Mouse (Mus musculus): ENCODE measurements around the gene Cyth1. TPM values are rescaled to one million over a fixed set of nuclear protein-coding genes. Genes with fewer than 3 reads are reported as not detected.
A peak's percentile ranks its signal among the peaks of the same experiment; 100 is the strongest.

Cyth1 gene
- polyA plus RNA-seq, 1 experiment from 2014 or later, result 14.4 TPM

GRCm38 (mm10) chr11:118219066-118219465 lies 29.3 kb downstream of the Cyth1 start:
- Histone ChIP-seq H3K4me1 (replicated peaks; ENCODE audit: control insufficient read depth, insufficient read depth, low read length) (peaks cover 3% of the 10 kb centered on the region; the same call in 1 of the 2 replicates), H3K4me3 (ENCODE audit: low read length) (no peak overlapping the region), H3K9ac (ENCODE audit: low read length) (no peak overlapping the region), H3K27ac (ENCODE audit: low read length) (no peak overlapping the region), H3K9me3 (ENCODE audit: control insufficient read depth, low read length) (no peaks in the 10 kb centered on the region), H3K36me3 (ENCODE audit: control insufficient read depth, insufficient read depth, low read length) (no peaks in the 10 kb centered on the region), H3K27me3 (ENCODE audit: control insufficient read depth, insufficient read depth, low read depth, low read length) (no peaks in the 10 kb centered on the region), H3K4me2 (ENCODE audit: low read depth, low read length) (no peak overlapping the region)
- no peak for ATAC-seq (ENCODE audit: low read depth)
- WGBS, result 90% methylated on average over 4 of the region's 4 CpGs

DNA sequence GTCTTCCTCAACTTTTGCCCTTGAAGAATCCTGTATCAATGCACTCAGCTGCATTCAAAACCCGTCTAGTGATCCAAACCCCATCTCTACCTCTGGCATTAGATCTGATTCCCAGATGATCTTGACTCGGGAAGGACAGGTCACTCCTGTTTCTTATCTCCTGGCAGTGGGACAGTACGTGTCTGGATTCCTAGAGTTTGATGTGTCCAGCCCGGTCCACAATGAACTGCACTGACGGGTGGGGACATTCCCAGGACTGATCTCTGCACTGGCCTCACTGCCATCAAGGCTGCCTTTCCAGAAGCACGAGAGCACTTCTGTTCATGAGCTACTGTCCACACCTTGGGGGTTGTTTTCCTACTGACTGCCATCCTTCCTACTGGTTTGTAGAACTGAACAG lies 31.9 kb downstream of the Cyth1 start:
- no peak for ATAC-seq (ENCODE audit: low read depth)
- no peak overlapping the region for H3K4me3 ChIP-seq (ENCODE audit: low read length)
- H3K9ac ChIP-seq (ENCODE audit: low read length), result no peak overlapping the region
- no peaks in the 10 kb centered on the region for H3K27me3 ChIP-seq (ENCODE audit: control insufficient read depth, insufficient read depth, low read depth, low read length)
- WGBS, result 70% methylated on average over 6 of the region's 6 CpGs
- H3K9me3 ChIP-seq (ENCODE audit: control insufficient read depth, low read length), result no peaks in the 10 kb centered on the region
- no peak overlapping the region for H3K4me2 ChIP-seq (ENCODE audit: low read depth, low read length)
- H3K27ac ChIP-seq (ENCODE audit: low read length), result no peak overlapping the region
- H3K4me1 ChIP-seq (replicated peaks; ENCODE audit: control insufficient read depth, insufficient read depth, low read length), result peaks cover 12% of the 10 kb centered on the region; the same call in 1 of the 2 replicates
- H3K36me3 ChIP-seq (ENCODE audit: control insufficient read depth, insufficient read depth, low read length), result no peaks in the 10 kb centered on the region

- Histone ChIP-seq H3K4me2 (ENCODE audit: low read depth, low read length) (no peak overlapping the region), H3K27ac (ENCODE audit: low read length) (no peak overlapping the region), H3K4me3 (ENCODE audit: low read length) (no peak overlapping the region), H3K36me3 (ENCODE audit: control insufficient read depth, insufficient read depth, low read length) (no peaks in the 10 kb centered on the region), H3K9ac (ENCODE audit: low read length) (no peak overlapping the region), H3K27me3 (ENCODE audit: control insufficient read depth, insufficient read depth, low read depth, low read length) (no peaks in the 10 kb centered on the region), H3K4me1 (replicated peaks; ENCODE audit: control insufficient read depth, insufficient read depth, low read length) (peaks cover 15% of the 10 kb centered on the region; the same call in 1 of the 2 replicates), H3K9me3 (ENCODE audit: control insufficient read depth, low read length) (no peaks in the 10 kb centered on the region)
- WGBS, result 54% methylated on average over 5 of the region's 5 CpGs
- no peak for ATAC-seq (ENCODE audit: low read depth)
These were observed 32.4 kb downstream of the Cyth1 start for GRCm38 (mm10) chr11:118215928-118216458.

DNA sequence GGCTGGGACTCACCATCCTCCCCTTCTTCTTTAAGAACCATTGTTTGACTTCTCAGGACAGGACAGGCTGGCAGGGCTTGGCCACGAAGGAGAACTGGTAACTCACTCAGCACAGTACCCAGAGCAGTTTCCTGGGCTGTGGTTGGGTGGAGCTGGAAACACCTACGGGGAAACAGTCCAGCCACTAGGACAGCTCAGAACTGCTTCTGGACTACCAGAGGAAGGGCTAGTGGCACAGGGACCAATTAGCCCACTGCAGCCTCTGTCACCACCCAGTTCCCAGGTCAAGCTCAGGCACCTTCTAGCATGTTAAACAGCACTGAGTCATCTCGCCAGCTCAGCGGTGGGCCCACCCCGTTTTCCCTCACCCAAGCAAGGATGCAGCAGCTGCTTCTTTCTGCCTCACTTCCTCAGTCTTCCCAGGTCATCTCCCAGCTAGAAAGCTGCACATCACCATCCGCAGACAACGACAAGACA lies 35.7 kb downstream of the Cyth1 start:
- H3K4me1 ChIP-seq (replicated peaks; ENCODE audit: control insufficient read depth, insufficient read depth, low read length), result peaks cover 30% of the 10 kb centered on the region
- 0 out of 2 replicates have a peak overlapping the region, but pooled peaks have one; percentile 27 for H3K27ac ChIP-seq (ENCODE audit: low read length)
- no peaks in the 10 kb centered on the region for H3K36me3 ChIP-seq (ENCODE audit: control insufficient read depth, insufficient read depth, low read length)
- no peaks in the 10 kb centered on the region for H3K27me3 ChIP-seq (ENCODE audit: control insufficient read depth, insufficient read depth, low read depth, low read length)
- H3K4me2 ChIP-seq (ENCODE audit: low read depth, low read length), result no peak overlapping the region
- no peak for ATAC-seq (ENCODE audit: low read depth)
- no peaks in the 10 kb centered on the region for H3K9me3 ChIP-seq (ENCODE audit: control insufficient read depth, low read length)
- no peak overlapping the region for H3K9ac ChIP-seq (ENCODE audit: low read length)
- H3K4me3 ChIP-seq (ENCODE audit: low read length), result no peak overlapping the region
- 64% methylated on average over 7 of the region's 7 CpGs for WGBS

DNA sequence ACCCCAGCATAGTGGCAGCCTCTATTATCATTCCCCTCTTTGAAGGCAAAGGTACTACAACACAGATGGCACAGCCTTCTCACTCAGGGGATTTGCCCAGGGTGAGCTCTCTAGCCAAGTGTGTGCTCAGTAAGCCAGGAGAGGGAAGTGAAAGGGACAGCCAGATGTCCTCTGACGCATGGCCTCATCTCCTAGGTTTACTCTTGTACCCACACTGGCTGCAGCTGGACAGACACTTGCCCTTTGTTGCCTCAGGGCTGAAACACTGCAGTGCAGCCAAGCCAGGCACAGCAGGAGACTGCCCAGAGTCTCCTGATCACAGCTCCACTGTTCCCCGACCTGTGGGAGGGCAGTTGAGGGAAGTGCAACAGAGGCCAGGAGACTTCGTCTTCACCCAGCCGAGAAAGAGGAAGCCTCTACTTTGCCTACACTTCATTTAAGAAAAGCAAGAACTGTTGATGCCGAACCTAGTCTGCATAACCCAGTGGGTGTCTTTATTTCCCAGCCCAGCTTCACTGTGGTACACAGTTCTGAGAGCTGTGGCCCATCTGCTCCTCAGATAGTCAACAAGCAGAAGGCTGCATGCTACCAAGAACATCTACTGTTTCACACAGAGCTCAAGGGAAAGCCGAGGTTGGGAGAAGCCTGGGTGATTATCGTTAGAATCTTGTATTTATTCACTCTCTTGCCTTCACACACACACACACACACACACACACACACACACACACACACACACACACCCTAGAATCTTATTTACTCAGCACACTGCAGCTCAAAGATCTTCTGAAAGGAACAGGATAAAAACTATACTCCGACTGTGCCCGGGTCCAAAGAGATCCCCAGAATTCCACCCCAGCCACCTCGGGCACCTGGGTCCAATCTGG lies 36.4 kb downstream of the Cyth1 start:
- H3K4me2 ChIP-seq (ENCODE audit: low read depth, low read length), result no peak overlapping the region
- H3K9ac ChIP-seq (ENCODE audit: low read length), result no peak overlapping the region
- no peaks in the 10 kb centered on the region for H3K36me3 ChIP-seq (ENCODE audit: control insufficient read depth, insufficient read depth, low read length)
- no peaks in the 10 kb centered on the region for H3K27me3 ChIP-seq (ENCODE audit: control insufficient read depth, insufficient read depth, low read depth, low read length)
- no peaks in the 10 kb centered on the region for H3K9me3 ChIP-seq (ENCODE audit: control insufficient read depth, low read length)
- no peak overlapping the region for H3K4me3 ChIP-seq (ENCODE audit: low read length)
- H3K27ac ChIP-seq (ENCODE audit: low read length), result 0 out of 2 replicates have a peak overlapping the region, but pooled peaks have one; percentile 27
- peaks cover 30% of the 10 kb centered on the region for H3K4me1 ChIP-seq (replicated peaks; ENCODE audit: control insufficient read depth, insufficient read depth, low read length)
- 40% methylated on average over 10 of the region's 10 CpGs for WGBS
- ATAC-seq (ENCODE audit: low read depth), result no peak

GRCm38 (mm10) chr11:118210962-118211361 lies 37.4 kb downstream of the Cyth1 start:
- ATAC-seq (ENCODE audit: low read depth), result no peak
- Histone ChIP-seq H3K4me2 (ENCODE audit: low read depth, low read length) (no peak overlapping the region), H3K36me3 (ENCODE audit: control insufficient read depth, insufficient read depth, low read length) (no peaks in the 10 kb centered on the region), H3K9ac (ENCODE audit: low read length) (no peak overlapping the region), H3K27ac (ENCODE audit: low read length) (no peak overlapping the region), H3K4me1 (replicated peaks; ENCODE audit: control insufficient read depth, insufficient read depth, low read length) (peaks cover 30% of the 10 kb centered on the region), H3K27me3 (ENCODE audit: control insufficient read depth, insufficient read depth, low read depth, low read length) (no peaks in the 10 kb centered on the region), H3K9me3 (ENCODE audit: control insufficient read depth, low read length) (no peaks in the 10 kb centered on the region), H3K4me3 (ENCODE audit: low read length) (no peak overlapping the region)
- WGBS, result 83% methylated on average over 5 of the region's 5 CpGs

DNA sequence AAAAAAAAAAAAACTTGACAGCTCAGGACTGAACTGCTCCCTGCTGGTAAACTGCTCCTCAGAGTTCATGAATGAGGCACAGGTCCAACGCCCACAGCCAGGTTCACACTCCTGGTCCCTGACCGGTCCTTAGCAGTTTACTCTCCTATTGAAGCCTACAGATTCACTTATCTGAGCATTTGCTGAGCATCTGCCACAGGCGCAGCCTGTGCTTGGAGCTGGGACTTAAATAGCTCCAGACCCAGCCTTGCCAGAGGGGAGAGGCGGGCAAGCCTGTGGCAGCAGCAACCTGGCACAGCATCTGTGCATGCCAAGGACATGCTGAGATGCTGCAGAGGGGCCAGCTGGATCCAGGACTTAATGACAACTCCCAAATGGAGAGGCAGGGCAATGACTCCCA lies 38.3 kb downstream of the Cyth1 start:
- H3K27ac ChIP-seq (ENCODE audit: low read length), result no peak overlapping the region
- no peak overlapping the region for H3K9ac ChIP-seq (ENCODE audit: low read length)
- no peaks in the 10 kb centered on the region for H3K9me3 ChIP-seq (ENCODE audit: control insufficient read depth, low read length)
- peaks cover 30% of the 10 kb centered on the region for H3K4me1 ChIP-seq (replicated peaks; ENCODE audit: control insufficient read depth, insufficient read depth, low read length)
- no peaks in the 10 kb centered on the region for H3K27me3 ChIP-seq (ENCODE audit: control insufficient read depth, insufficient read depth, low read depth, low read length)
- H3K4me3 ChIP-seq (ENCODE audit: low read length), result no peak overlapping the region
- no peak overlapping the region for H3K4me2 ChIP-seq (ENCODE audit: low read depth, low read length)
- H3K36me3 ChIP-seq (ENCODE audit: control insufficient read depth, insufficient read depth, low read length), result no peaks in the 10 kb centered on the region
- ATAC-seq (ENCODE audit: low read depth), result no peak
- 86% methylated on average over 4 of the region's 4 CpGs for WGBS

DNA sequence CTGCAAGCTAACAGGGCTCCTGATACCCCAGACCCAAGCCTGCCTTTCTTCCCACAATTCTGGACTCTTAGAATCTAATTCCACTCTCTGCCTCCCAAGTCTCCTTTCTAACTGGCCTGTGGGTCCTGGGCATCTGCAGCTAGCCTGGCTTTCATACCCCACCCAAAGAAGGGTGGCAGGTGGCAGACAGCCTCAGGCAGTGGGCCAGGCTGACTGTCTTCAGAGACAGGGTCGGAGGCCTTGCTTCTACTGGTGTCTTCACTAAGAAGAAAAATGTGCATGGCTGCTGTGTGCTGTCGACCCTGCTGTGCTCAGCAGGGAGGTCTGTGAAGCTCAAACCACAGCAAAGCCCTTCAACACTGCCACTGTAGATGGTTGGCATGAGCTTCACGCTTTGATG lies 39.0 kb downstream of the Cyth1 start:
- no peak overlapping the region for H3K4me3 ChIP-seq (ENCODE audit: low read length)
- H3K36me3 ChIP-seq (ENCODE audit: control insufficient read depth, insufficient read depth, low read length), result no peaks in the 10 kb centered on the region
- H3K27me3 ChIP-seq (ENCODE audit: control insufficient read depth, insufficient read depth, low read depth, low read length), result no peaks in the 10 kb centered on the region
- H3K4me1 ChIP-seq (replicated peaks; ENCODE audit: control insufficient read depth, insufficient read depth, low read length), result peaks cover 30% of the 10 kb centered on the region
- H3K9ac ChIP-seq (ENCODE audit: low read length), result no peak overlapping the region
- H3K27ac ChIP-seq (ENCODE audit: low read length), result peak overlapping the region; percentile 25; the same call in 1 of the 2 replicates
- 62% methylated on average over 3 of the region's 3 CpGs for WGBS
- no peak overlapping the region for H3K4me2 ChIP-seq (ENCODE audit: low read depth, low read length)
- no peaks in the 10 kb centered on the region for H3K9me3 ChIP-seq (ENCODE audit: control insufficient read depth, low read length)
- no peak for ATAC-seq (ENCODE audit: low read depth)

GRCm38 (mm10) chr11:118208672-118209272 lies 39.6 kb downstream of the Cyth1 start:
- Histone ChIP-seq H3K9ac (ENCODE audit: low read length) (0 out of 2 replicates have a peak overlapping the region, but pooled peaks have one; percentile 31), H3K4me3 (ENCODE audit: low read length) (no peak overlapping the region), H3K4me1 (replicated peaks; ENCODE audit: control insufficient read depth, insufficient read depth, low read length) (peaks cover 30% of the 10 kb centered on the region), H3K27ac (ENCODE audit: low read length) (peak overlapping the region; percentile 48), H3K4me2 (ENCODE audit: low read depth, low read length) (no peak overlapping the region), H3K36me3 (ENCODE audit: control insufficient read depth, insufficient read depth, low read length) (no peaks in the 10 kb centered on the region), H3K9me3 (ENCODE audit: control insufficient read depth, low read length) (no peaks in the 10 kb centered on the region), H3K27me3 (ENCODE audit: control insufficient read depth, insufficient read depth, low read depth, low read length) (no peaks in the 10 kb centered on the region)
- ATAC-seq (ENCODE audit: low read depth), result peak; percentile 71
- WGBS, result 15% methylated on average over 8 of the region's 8 CpGs
